Mouse (Mus musculus) lung, embryonic 16.5 days (tissue): Measurements from ENCODE around the gene Dnajc28. TPM values are rescaled to one million over a fixed set of nuclear protein-coding genes. Genes with fewer than 3 reads are reported as not detected.

Source experiments
- ATAC-seq: fragments of 200-750 bp; cut with Nextera tagmentation; 2 replicates; pipeline ENCODE4 v1.8.0; 2017; ENCODE audit warnings: low read depth, mild to moderate bottlenecking, moderate library complexity
- H3K27ac ChIP-seq: fragments of 300-500 bp; sonication (generic); 2 replicates; pipeline ENCODE4 v1.5.1; 2014; ENCODE audit warnings: mild to moderate bottlenecking, control low read depth, low read length
- H3K27me3 ChIP-seq: fragments of 300-500 bp; sonication (generic); 2 replicates; pipeline ENCODE4 v1.6.1; 2014; ENCODE audit warnings: low read depth, low read length, mixed read lengths; ENCODE audit not compliant: control insufficient read depth, insufficient read depth
- H3K36me3 ChIP-seq: fragments of 300-500 bp; sonication (generic); 2 replicates; pipeline ENCODE4 v1.6.1; 2014; ENCODE audit warnings: low read length; ENCODE audit not compliant: control insufficient read depth, insufficient read depth
- H3K4me1 ChIP-seq: fragments of 300-500 bp; sonication (generic); replicated peaks from 2 replicates; pipeline ENCODE4 v1.6.1; 2014; ENCODE audit warnings: low read length, mixed read lengths; ENCODE audit not compliant: control insufficient read depth, insufficient read depth
- H3K4me2 ChIP-seq: fragments of 300-500 bp; sonication (generic); 2 replicates; pipeline ENCODE4 v1.6.1; 2014; ENCODE audit warnings: low read depth, low read length, control low read depth
- H3K4me3 ChIP-seq: fragments of 300-500 bp; sonication (generic); 2 replicates; pipeline ENCODE4 v1.5.1; 2014; ENCODE audit warnings: mild to moderate bottlenecking, low read length, control low read depth
- H3K9ac ChIP-seq: fragments of 300-500 bp; sonication (generic); 2 replicates; pipeline ENCODE4 v1.6.1; 2014; ENCODE audit warnings: low read length, control low read depth
- H3K9me3 ChIP-seq: fragments of 300-500 bp; sonication (generic); 2 replicates; pipeline ENCODE4 v1.6.1; 2016; ENCODE audit warnings: low read length; ENCODE audit not compliant: control insufficient read depth
- WGBS: fragments of 180-500 bp; shearing (Covaris S2); extraction: QIAGEN DNeasy Blood & Tissue Kit; methylation state at CpG from one replicate; pipeline ENCODE4 v1.1.7; 2014; 5-methylcytosine and 5-hydroxymethylcytosine counted together
- polyA plus RNA-seq: library from polyadenylated mRNA; unstranded; fragments of >200 nt; fragmentation: Nextera tagmentation; extraction: Ambion mirVana; gene quantifications from 2 replicates; pipeline ENCODE4 v1.2.1, GENCODE M21; 2015

Gene Dnajc28
- polyA plus RNA-seq, 1 experiment from 2014 or later = 2.2 TPM

- H3K36me3 ChIP-seq = peaks cover 16% of the 10 kb centered on the region
- no peak overlapping the region for H3K9ac ChIP-seq
- ATAC-seq = no peak
- H3K4me3 ChIP-seq = no peak overlapping the region
- no peaks in the 10 kb centered on the region for H3K4me1 ChIP-seq
- 48% methylated on average over 9 of the region's 9 CpGs for WGBS
- H3K4me2 ChIP-seq = no peak overlapping the region
- no peak overlapping the region for H3K27ac ChIP-seq
- H3K27me3 ChIP-seq = no peaks in the 10 kb centered on the region
- no peaks in the 10 kb centered on the region for H3K9me3 ChIP-seq
Measured at GRCm38 (mm10) chr16:91565292-91565951, 53.4 kb downstream of the Dnajc28 start.

- Histone ChIP-seq H3K4me1 (no peaks in the 10 kb centered on the region), H3K27me3 (no peaks in the 10 kb centered on the region), H3K9ac (no peak overlapping the region), H3K36me3 (peaks cover 21% of the 10 kb centered on the region), H3K9me3 (no peaks in the 10 kb centered on the region), H3K4me3 (no peak overlapping the region), H3K4me2 (no peak overlapping the region), H3K27ac (no peak overlapping the region)
- WGBS = 81% methylated on average over 4 of the region's 4 CpGs
- no peak for ATAC-seq
Measured at GRCm38 (mm10) chr16:91564580-91565291, 54.1 kb downstream of the Dnajc28 start.

Other genes starting within 250 kb of the Dnajc28 start
- gene Ifnar2, start 246.2 kb downstream of the Dnajc28 start, polyA plus RNA-seq = 69.6 and 73.0 TPM in 2 replicates
- gene Gm21970, start 227.3 kb downstream of the Dnajc28 start, polyA plus RNA-seq = not detected in 2 replicates
- 56.8 and 61.5 TPM in 2 replicates for gene Il10rb, start 212.9 kb downstream of the Dnajc28 start, polyA plus RNA-seq
- gene Ifnar1, start 133.8 kb downstream of the Dnajc28 start, polyA plus RNA-seq = 65.0 and 69.3 TPM in 2 replicates
- gene Ifngr2, start 72.0 kb downstream of the Dnajc28 start, polyA plus RNA-seq = 53.7 and 54.1 TPM in 2 replicates
- 55.4 and 59.1 TPM in 2 replicates for gene Tmem50b, start 21.2 kb downstream of the Dnajc28 start, polyA plus RNA-seq
- 92.7 and 98.9 TPM in 2 replicates for gene Gart, start 27.9 kb upstream of the Dnajc28 start, polyA plus RNA-seq
- 113 and 118 TPM in 2 replicates for gene Son, start 28.5 kb upstream of the Dnajc28 start, polyA plus RNA-seq
- 20.8 and 22.2 TPM in 2 replicates for gene Donson, start 69.7 kb upstream of the Dnajc28 start, polyA plus RNA-seq
- 74.2 and 75.1 TPM in 2 replicates for gene Cryzl1, start 109.9 kb upstream of the Dnajc28 start, polyA plus RNA-seq
- gene Itsn1, start 110.3 kb upstream of the Dnajc28 start, polyA plus RNA-seq = 17.8 and 18.0 TPM in 2 replicates